9 mouse cellular contexts compared by ENCODE assay signal in genomic region chr3:136325783-136326182, GRCm38 (mm10). TPM values are rescaled to one million over a fixed set of nuclear protein-coding genes. Genes with fewer than 3 reads are reported as not detected.
DNase-seq lines count a peak whose midpoint lies in the region; ATAC-seq and TF ChIP-seq lines count a peak whose summit lies in the region.
"Had no signal": no experiment of that assay in that cellular context is flagged by ENCODE, and none has a peak within 500 bp of the region (broad histone marks: within the 10 kb centered on the region; RNA-seq: fewer than 3 reads in every experiment).

TSS of gene Bank1 (minus strand) at chr3:136326066.

- no peak within 1 kb of the TSS for H3K27ac ChIP-seq in thymus, adult 2 months (ENCODE audit: control insufficient read depth, insufficient read depth, low read length)

- 16% methylated on average over 5 of the region's 5 CpGs for WGBS in thymus, adult 2 months

- H3K27me3 ChIP-seq in thymus, adult 2 months (ENCODE audit: control insufficient read depth, insufficient read depth, low read length) = no peaks in the 10 kb centered on the region

- H3K36me3 ChIP-seq in thymus, adult 2 months (ENCODE audit: control insufficient read depth, insufficient read depth, low read length) = no peaks in the 10 kb centered on the region

- no peak for DNase-seq in frontal cortex, postnatal 36 days (ENCODE audit: low spot score in 2 of 2)
- peak; percentile 41 for DNase-seq in adrenal gland, adult 2 months
- peak; percentile 64 for DNase-seq in lung, postnatal 25 days (ENCODE audit: low spot score)
- peak; percentile 12 for DNase-seq in thymus, adult 2 months

- no peaks in the 10 kb centered on the region for H3K4me1 ChIP-seq in thymus, adult 2 months (replicated peaks; ENCODE audit: control insufficient read depth, insufficient read depth, low read length)

- no peak for TF ChIP-seq CTCF in thymus, adult 2 months (IDR thresholded peaks at IDR 0.05; ENCODE audit: borderline replicate concordance, control insufficient read depth, extremely low read depth, insufficient read depth, low read length, poor library complexity)

- no peak within 1 kb of the TSS for H3K4me3 ChIP-seq in thymus, adult 2 months (ENCODE audit: control insufficient read depth, insufficient read depth, low read length)

- peak; percentile 43; the same call in 1 of the 2 replicates for ATAC-seq in frontal cortex, adult (ENCODE audit: low TSS enrichment)
- peak; percentile 100 for ATAC-seq in hematopoietic stem cell, adult 5-6 weeks (replicated peaks in 1 of 2; ENCODE audit: insufficient read depth in 1 of 2, low FRiP score in 2 of 2, low TSS enrichment in 1 of 2, low read depth in 1 of 2, poor library complexity in 2 of 2, severe bottlenecking in 2 of 2)
- no peak for ATAC-seq in erythroblast, adult 5-6 weeks (replicated peaks; ENCODE audit: low FRiP score, poor library complexity, severe bottlenecking)
- no peak for ATAC-seq in inflammation-experienced regulatory T-cells, adult 6 months

- no peak for TF ChIP-seq POLR2A in thymus, adult 2 months (IDR thresholded peaks at IDR 0.05; ENCODE audit: control insufficient read depth, extremely low read depth, insufficient read depth, low read length, poor library complexity)

RNA-seq across cellular contexts. Expression of gene Bank1, which starts in this region (rescaled TPM):
- total RNA-seq in adrenal gland, adult 2 months (2021) = under 1 TPM; 0.78 to 0.93 TPM
- 0.06 and 0.09 TPM in 2 replicates for polyA plus RNA-seq in adrenal gland, adult 2 months (2012; rRNA removed)
- 5.3 and 5.7 TPM in 2 replicates for total RNA-seq in hematopoietic stem cell, adult 5-6 weeks (2017)
- polyA plus RNA-seq in thymus, adult 2 months (2012; rRNA removed) = 1.2 and 1.4 TPM in 2 replicates
- total RNA-seq in erythroblast, adult 5-6 weeks (2015; ENCODE audit: low replicate concordance) = 6.1 TPM in 1 of 2 replicates, not detected in the other
- 2.9 and 3.4 TPM in 2 replicates for total RNA-seq in erythroblast, adult 5-6 weeks (2017; ENCODE audit: low replicate concordance)
- polyA plus RNA-seq in inflammation-experienced regulatory T-cells, adult 6 months (2017; shearing (Covaris generic)) = 1 to 10 TPM; 4.3 to 8.5 (median 4.5) TPM
- polyA plus RNA-seq: C2C12 had no signal

Comparison
In these comparisons a context has a peak if more than half of its experiments do, and no peak if none do; other contexts are left out.
1. Peak in DNase-seq in adrenal gland, adult 2 months; RNA of the gene not detected or under 1 TPM.
2. ATAC-seq: peak in frontal cortex, adult (single experiment) and hematopoietic stem cell, adult 5-6 weeks (2 of 2); none in erythroblast, adult 5-6 weeks (single experiment) and inflammation-experienced regulatory T-cells, adult 6 months (single experiment).
3. DNase-seq: peak in lung, postnatal 25 days (single experiment) and thymus, adult 2 months (single experiment); none in frontal cortex, postnatal 36 days (0 of 2).